In the genomic region with DNA sequence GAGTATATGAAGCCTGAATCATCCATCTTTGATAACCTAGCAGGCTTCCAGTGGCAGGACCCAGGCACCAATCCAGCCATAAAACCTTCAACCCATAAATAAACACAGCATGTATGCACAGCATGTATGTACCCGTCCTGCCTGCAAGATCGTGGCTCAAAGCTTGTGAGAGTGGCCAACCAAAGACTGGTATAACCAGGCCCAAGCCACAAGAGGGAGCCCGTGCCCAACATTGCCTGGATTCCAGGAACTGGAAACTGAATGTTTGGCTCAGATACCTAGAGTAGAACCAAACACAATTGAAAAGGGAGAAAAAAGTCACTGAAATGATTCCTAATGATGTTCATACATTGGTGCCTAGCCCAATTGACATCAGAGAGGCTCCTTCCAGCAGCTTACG, we compare ENCODE assay signal across 8 mouse cellular contexts. TPM values are rescaled to one million over a fixed set of nuclear protein-coding genes. Genes with fewer than 3 reads are reported as not detected.
DNase-seq lines count a peak whose midpoint lies in the region; ATAC-seq and TF ChIP-seq lines count a peak whose summit lies in the region.

No protein-coding gene starts in this region.

- no peaks in the 10 kb centered on the region for H3K9me3 ChIP-seq in embryonic facial prominence, embryonic 11.5 days (replicated peaks; ENCODE audit: control insufficient read depth, low read length)
- H3K9me3 ChIP-seq in heart, embryonic 12.5 days (replicated peaks): no peaks in the 10 kb centered on the region
- H3K9me3 ChIP-seq in kidney, postnatal 0 days (replicated peaks; ENCODE audit: low read length): no peaks in the 10 kb centered on the region
- H3K9me3 ChIP-seq in liver, embryonic 14.5 days (ENCODE audit: control insufficient read depth, low read length): no peaks in the 10 kb centered on the region
- no peaks in the 10 kb centered on the region for H3K9me3 ChIP-seq in neural tube, embryonic 14.5 days (ENCODE audit: control insufficient read depth, low read length)

- no peak for TF ChIP-seq EP300 in liver, embryonic 14.5 days (IDR thresholded peaks at IDR 0.05; ENCODE audit: low read depth)

- H3K36me3 ChIP-seq in C2C12 (ENCODE audit: control insufficient read depth, insufficient read depth): no peaks in the 10 kb centered on the region
- H3K36me3 ChIP-seq in embryonic facial prominence, embryonic 11.5 days (replicated peaks; ENCODE audit: control insufficient read depth, insufficient read depth, low read depth, low read length): no peaks in the 10 kb centered on the region
- no peaks in the 10 kb centered on the region for H3K36me3 ChIP-seq in heart, embryonic 12.5 days
- no peaks in the 10 kb centered on the region for H3K36me3 ChIP-seq in kidney, postnatal 0 days (ENCODE audit: insufficient read depth, low read length)
- H3K36me3 ChIP-seq in liver, embryonic 14.5 days (replicated peaks; ENCODE audit: control insufficient read depth, insufficient read depth, low read depth): no peaks in the 10 kb centered on the region
- no peaks in the 10 kb centered on the region for H3K36me3 ChIP-seq in neural tube, embryonic 14.5 days (ENCODE audit: control insufficient read depth, insufficient read depth, low read length)

- peaks cover 6% of the 10 kb centered on the region for H3K27me3 ChIP-seq in C2C12 (ENCODE audit: control insufficient read depth, insufficient read depth, insufficient read length)
- H3K27me3 ChIP-seq in embryonic facial prominence, embryonic 11.5 days (ENCODE audit: control insufficient read depth, insufficient read depth, low read length): no peaks in the 10 kb centered on the region
- no peaks in the 10 kb centered on the region for H3K27me3 ChIP-seq in heart, embryonic 12.5 days (replicated peaks)
- H3K27me3 ChIP-seq in kidney, postnatal 0 days (ENCODE audit: insufficient read depth, low read length): no peaks in the 10 kb centered on the region
- H3K27me3 ChIP-seq in liver, embryonic 14.5 days (ENCODE audit: control insufficient read depth, insufficient read depth, low read length): no peaks in the 10 kb centered on the region
- no peaks in the 10 kb centered on the region for H3K27me3 ChIP-seq in neural tube, embryonic 14.5 days (ENCODE audit: control insufficient read depth, insufficient read depth, low read length)

- peak; percentile 71 for TF ChIP-seq CTCF in C2C12 (IDR thresholded peaks at IDR 0.05; ENCODE audit: control insufficient read depth, insufficient read depth, insufficient read length)
- peak; percentile 82 for TF ChIP-seq CTCF in kidney, postnatal 0 days (IDR thresholded peaks at IDR 0.05; ENCODE audit: low read depth)
- peak; percentile 85 for TF ChIP-seq CTCF in liver, embryonic 14.5 days (IDR thresholded peaks at IDR 0.05; ENCODE audit: low read depth)

- 0 out of 2 replicates have a peak, but pooled peaks have one; percentile 34 for ATAC-seq in embryonic facial prominence, embryonic 11.5 days (replicated peaks; ENCODE audit: insufficient number of reproducible peaks, low FRiP score, low TSS enrichment, low read depth)
- no peak for ATAC-seq in heart, embryonic 12.5 days (ENCODE audit: insufficient number of reproducible peaks, low FRiP score)
- ATAC-seq in kidney, postnatal 0 days (replicated peaks; ENCODE audit: low FRiP score, low read depth): peak; percentile 71; the same call in 1 of the 2 replicates
- ATAC-seq in liver, embryonic 14.5 days (ENCODE audit: insufficient read depth): peak; percentile 37; the same call in 1 of the 2 replicates
- peak; percentile 72 for ATAC-seq in neural tube, embryonic 14.5 days (ENCODE audit: low read depth)

- 33% methylated on average over 4 of the region's 4 CpGs for WGBS in embryonic facial prominence, embryonic 11.5 days
- 28% methylated on average over 4 of the region's 4 CpGs for WGBS in heart, embryonic 12.5 days
- WGBS in kidney, postnatal 0 days: 20% methylated on average over 4 of the region's 4 CpGs
- WGBS in liver, embryonic 14.5 days (ENCODE audit: insufficient replicate concordance): 20% methylated on average over 4 of the region's 4 CpGs
- WGBS in neural tube, embryonic 14.5 days: 26% methylated on average over 4 of the region's 4 CpGs

- no peak overlapping the region for H3K4me3 ChIP-seq in C2C12 (ENCODE audit: insufficient read depth, poor library complexity, severe bottlenecking)
- H3K4me3 ChIP-seq in embryonic facial prominence, embryonic 11.5 days (ENCODE audit: low read depth, low read length): no peak overlapping the region
- no peak overlapping the region for H3K4me3 ChIP-seq in heart, embryonic 12.5 days
- H3K4me3 ChIP-seq in kidney, postnatal 0 days (replicated peaks; ENCODE audit: low read depth, low read length): no peak overlapping the region
- no peak overlapping the region for H3K4me3 ChIP-seq in liver, embryonic 14.5 days (ENCODE audit: insufficient read depth in 1 of 2, low read depth in 2 of 2, low read length in 2 of 2)
- H3K4me3 ChIP-seq in neural tube, embryonic 14.5 days (ENCODE audit: low read depth, low read length): no peak overlapping the region

- H3K4me1 ChIP-seq in embryonic facial prominence, embryonic 11.5 days (ENCODE audit: control insufficient read depth, insufficient read depth, low read length): no peaks in the 10 kb centered on the region
- H3K4me1 ChIP-seq in heart, embryonic 12.5 days (replicated peaks): no peaks in the 10 kb centered on the region
- H3K4me1 ChIP-seq in kidney, postnatal 0 days (replicated peaks; ENCODE audit: insufficient read depth, low read length): no peaks in the 10 kb centered on the region
- H3K4me1 ChIP-seq in liver, embryonic 14.5 days (replicated peaks; ENCODE audit: control insufficient read depth in 2 of 2, insufficient read depth in 2 of 2, low read length in 1 of 2): peaks cover 0 to 6% of the 10 kb centered on the region in 2 experiments; a peak in 2 of 4 replicates
- no peaks in the 10 kb centered on the region for H3K4me1 ChIP-seq in neural tube, embryonic 14.5 days (ENCODE audit: control insufficient read depth, insufficient read depth, low read length)

- peak; percentile 82 to 89 for DNase-seq in adrenal gland, postnatal 36 days
- DNase-seq in embryonic facial prominence, embryonic 11.5 days (ENCODE audit: low spot score): peak; percentile 80
- DNase-seq in kidney, postnatal 0 days (ENCODE audit: low spot score): peak; percentile 81
- peak in 2 of 3 experiments; percentile 13 to 32 for DNase-seq in liver, embryonic 14.5 days (ENCODE audit: low read depth in 3 of 3, low spot score in 3 of 3)
- DNase-seq in telencephalon, adult 2 months (ENCODE audit: low read depth, low spot score): peak; percentile 23

- no peak overlapping the region for H3K9ac ChIP-seq in embryonic facial prominence, embryonic 11.5 days (replicated peaks; ENCODE audit: low read length)
- H3K9ac ChIP-seq in heart, embryonic 12.5 days: peak overlapping the region; percentile 34; the same call in 1 of the 2 replicates
- H3K9ac ChIP-seq in kidney, postnatal 0 days (ENCODE audit: low read depth, low read length): no peak overlapping the region
- H3K9ac ChIP-seq in liver, embryonic 14.5 days (replicated peaks): no peak overlapping the region
- 0 out of 2 replicates have a peak overlapping the region, but pooled peaks have one; percentile 28 for H3K9ac ChIP-seq in neural tube, embryonic 14.5 days (replicated peaks; ENCODE audit: low read depth, low read length)

- H3K79me2 ChIP-seq in C2C12 (ENCODE audit: control insufficient read depth, insufficient read depth): no peaks in the 10 kb centered on the region

- no peak overlapping the region for H3K27ac ChIP-seq in embryonic facial prominence, embryonic 11.5 days (replicated peaks; ENCODE audit: low read depth, low read length)
- H3K27ac ChIP-seq in heart, embryonic 12.5 days (ENCODE audit: poor library complexity, severe bottlenecking): no peak overlapping the region
- H3K27ac ChIP-seq in kidney, postnatal 0 days: no peak overlapping the region
- no peak overlapping the region for H3K27ac ChIP-seq in liver, embryonic 14.5 days
- no peak overlapping the region for H3K27ac ChIP-seq in neural tube, embryonic 14.5 days (ENCODE audit: low read depth, low read length)

- no peak overlapping the region for H3ac ChIP-seq in C2C12 (ENCODE audit: control insufficient read depth, insufficient read length, low read depth)

- H3K4me2 ChIP-seq in embryonic facial prominence, embryonic 11.5 days (ENCODE audit: low read depth, low read length): no peak overlapping the region
- H3K4me2 ChIP-seq in heart, embryonic 12.5 days: no peak overlapping the region
- no peak overlapping the region for H3K4me2 ChIP-seq in kidney, postnatal 0 days (ENCODE audit: low read length)
- no peak overlapping the region for H3K4me2 ChIP-seq in liver, embryonic 14.5 days (ENCODE audit: low read depth)
- no peak overlapping the region for H3K4me2 ChIP-seq in neural tube, embryonic 14.5 days (ENCODE audit: low read depth, low read length)

- no peaks in the 10 kb centered on the region for H3K79me3 ChIP-seq in C2C12 (ENCODE audit: low read depth)

TF ChIP-seq in C2C12, 6 proteins besides CTCF, POLR2A, EP300 and RAD21:
- no peak for TF ChIP-seq MYOG (IDR thresholded peaks at IDR 0.05; ENCODE audit: control insufficient read depth, extremely low read depth, insufficient read length)
- TF ChIP-seq FOSL1 (IDR thresholded peaks at IDR 0.05; ENCODE audit: insufficient read depth, low read length, poor library complexity, severe bottlenecking): no peak
- no peak for TF ChIP-seq CEBPB (IDR thresholded peaks at IDR 0.05; ENCODE audit: low read depth)
- TF ChIP-seq MAX (IDR thresholded peaks at IDR 0.05): no peak
- TF ChIP-seq USF1 (IDR thresholded peaks at IDR 0.05; ENCODE audit: low read depth): no peak
- TF ChIP-seq MYOD1 (IDR thresholded peaks at IDR 0.05; ENCODE audit: control insufficient read depth, insufficient read length, low read depth): no peak
TF ChIP-seq in C2C12: peak in this region for 0.

RNA-seq across cellular contexts. Expression of a gene that starts 27.9 kb away (rescaled TPM):
- 40.0 TPM for polyA plus RNA-seq in C2C12 (2012; fragmentation: generic; extraction: Trizol)
- total RNA-seq in adrenal gland, postnatal 36 days (2021): 10 to 100 TPM; 65.3 to 82.9 TPM
- polyA plus RNA-seq in embryonic facial prominence, embryonic 11.5 days (2014; fragmentation: Nextera tagmentation; extraction: Ambion mirVana): 50.4 and 62.8 TPM in 2 replicates
- polyA plus RNA-seq in heart, embryonic 12.5 days (2016; fragmentation: Nextera tagmentation; extraction: Ambion mirVana): 60.6 and 60.7 TPM in 2 replicates
- 74.4 and 77.6 TPM in 2 replicates for polyA plus RNA-seq in kidney, postnatal 0 days (2015; fragmentation: Nextera tagmentation; extraction: Ambion mirVana)
- polyA plus RNA-seq in liver, embryonic 14.5 days (2012; rRNA removed): 6.9 and 10.4 TPM in 2 replicates
- polyA plus RNA-seq in liver, embryonic 14.5 days (2014; fragmentation: Nextera tagmentation; extraction: Ambion mirVana): 17.6 and 17.9 TPM in 2 replicates
- polyA plus RNA-seq in neural tube, embryonic 14.5 days (2014; fragmentation: Nextera tagmentation; extraction: Ambion mirVana): 92.9 and 102 TPM in 2 replicates

Comparison
In these comparisons a context has a peak if more than half of its experiments do, and no peak if none do; other contexts are left out.
1. DNase-seq: peak in every context shown above with its lines; median percentile 86 in adrenal gland, postnatal 36 days; 81 in kidney, postnatal 0 days; 80 in embryonic facial prominence, embryonic 11.5 days; 23 in telencephalon, adult 2 months; 22 in liver, embryonic 14.5 days.
2. H3K9ac ChIP-seq: peak in heart, embryonic 12.5 days (single experiment) and neural tube, embryonic 14.5 days (single experiment); none in embryonic facial prominence, embryonic 11.5 days (single experiment), kidney, postnatal 0 days (single experiment) and liver, embryonic 14.5 days (single experiment).
3. Peak in every context shown above with its lines, with median percentiles within 50 percentile points of each other: CTCF ChIP-seq.